Mouse (Mus musculus) C2C12 (cell line): ENCODE measurements around the gene 4930519P11Rik. TPM values are rescaled to one million over a fixed set of nuclear protein-coding genes. Genes with fewer than 3 reads are reported as not detected.

Experiments used
- H3K27me3 ChIP-seq: one replicate; pipeline ENCODE4 v1.6.1; 2011; ENCODE audit not compliant: control insufficient read depth, insufficient read depth, insufficient read length
- H3K36me3 ChIP-seq: one replicate; pipeline ENCODE4 v1.6.1; 2011; ENCODE audit not compliant: control insufficient read depth, insufficient read depth
- H3K4me3 ChIP-seq: one replicate; pipeline ENCODE4 v1.5.1; 2011; ENCODE audit warnings: mild to moderate bottlenecking, control low read depth; ENCODE audit not compliant: poor library complexity, insufficient read depth, severe bottlenecking
- H3K79me2 ChIP-seq: one replicate; pipeline ENCODE4 v1.6.1; 2011; ENCODE audit not compliant: control insufficient read depth, insufficient read depth
- H3K79me3 ChIP-seq: one replicate; pipeline ENCODE4 v1.6.1; 2011; ENCODE audit warnings: low read depth, control low read depth
- H3ac ChIP-seq: one replicate; pipeline ENCODE3; 2011; ENCODE audit warnings: low read depth; ENCODE audit not compliant: control insufficient read depth, insufficient read length
- CEBPB ChIP-seq: IDR thresholded peaks from one replicate; pipeline ENCODE4 v1.6.1; 2011; ENCODE audit warnings: low read depth, mild to moderate bottlenecking, control low read depth, moderate library complexity
- CTCF ChIP-seq: IDR thresholded peaks from one replicate; pipeline ENCODE4 v1.5.1; 2011; ENCODE audit not compliant: control insufficient read depth, insufficient read depth, insufficient read length
- FOSL1 ChIP-seq: IDR thresholded peaks from one replicate; pipeline ENCODE4 v1.8.0; 2011; ENCODE audit warnings: mild to moderate bottlenecking, low read length; ENCODE audit not compliant: poor library complexity, insufficient read depth, severe bottlenecking
- MAX ChIP-seq: IDR thresholded peaks from one replicate; pipeline ENCODE4 v1.6.1; 2011; ENCODE audit warnings: mild to moderate bottlenecking, control low read depth
- MYOD1 ChIP-seq: IDR thresholded peaks from one replicate; pipeline ENCODE4 v1.6.1; 2011; ENCODE audit warnings: low read depth; ENCODE audit not compliant: control insufficient read depth, insufficient read length
- MYOG ChIP-seq: IDR thresholded peaks from one replicate; pipeline ENCODE4 v1.6.1; 2011; ENCODE audit not compliant: control insufficient read depth, insufficient read length; ENCODE audit errors: extremely low read depth
- USF1 ChIP-seq: IDR thresholded peaks from one replicate; pipeline ENCODE4 v1.6.1; 2011; ENCODE audit warnings: low read depth, mild to moderate bottlenecking, control low read depth, moderate library complexity
- polyA plus RNA-seq: library from polyadenylated mRNA; unstranded; fragments of >200 nt; fragmentation: generic; extraction: Trizol; gene quantifications from one replicate; pipeline ENCODE4 v1.2.1, GENCODE M21; 2012; ENCODE audit warnings: missing spikeins

The 4930519P11Rik gene
- polyA plus RNA-seq, 1 experiment: 0.08 TPM

- peaks cover 41% of the 10 kb centered on the region for H3K79me2 ChIP-seq
- H3K4me3 ChIP-seq: no peak overlapping the region
- H3K36me3 ChIP-seq: peaks cover 8% of the 10 kb centered on the region
- TF ChIP-seq CTCF (no peak), MYOD1 (no peak), CEBPB (no peak), FOSL1 (no peak), MYOG (no peak)
- peaks cover 9% of the 10 kb centered on the region for H3K27me3 ChIP-seq
- no peak overlapping the region for H3ac ChIP-seq
- peaks cover 29% of the 10 kb centered on the region for H3K79me3 ChIP-seq
Measured at GRCm38 (mm10) chr2:154655878-154656414, 42.7 kb upstream of the 4930519P11Rik start.

DNA sequence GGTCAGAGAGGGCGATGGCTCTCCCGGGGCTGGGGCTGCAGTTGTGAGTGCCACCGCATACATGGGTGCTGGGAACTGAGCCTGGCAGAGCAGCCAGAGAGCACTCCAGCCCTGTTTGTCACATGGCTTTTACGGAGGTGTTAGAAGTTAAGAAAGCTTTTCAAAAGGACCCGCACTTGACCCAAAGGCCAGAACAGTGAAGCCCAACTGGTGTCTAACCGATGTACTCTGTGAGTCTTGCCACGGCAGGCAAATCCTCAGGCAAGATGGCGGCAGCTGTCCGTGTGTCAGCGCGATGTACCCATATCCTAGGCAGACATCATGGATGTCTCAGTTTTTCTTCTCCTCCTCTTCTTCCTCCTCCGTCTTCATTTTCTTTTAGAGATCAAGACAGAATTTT, 41.7 kb upstream of the 4930519P11Rik start:
- Histone ChIP-seq H3K36me3 (no peaks in the 10 kb centered on the region), H3K79me2 (peaks cover 31% of the 10 kb centered on the region), H3ac (no peak overlapping the region), H3K79me3 (peaks cover 22% of the 10 kb centered on the region), H3K4me3 (no peak overlapping the region), H3K27me3 (peaks cover 9% of the 10 kb centered on the region)
- no peak for TF ChIP-seq MYOG
- no peak for TF ChIP-seq MAX
- no peak for TF ChIP-seq MYOD1
- no peak for TF ChIP-seq USF1
- no peak for TF ChIP-seq CEBPB
- no peak for TF ChIP-seq FOSL1

DNA sequence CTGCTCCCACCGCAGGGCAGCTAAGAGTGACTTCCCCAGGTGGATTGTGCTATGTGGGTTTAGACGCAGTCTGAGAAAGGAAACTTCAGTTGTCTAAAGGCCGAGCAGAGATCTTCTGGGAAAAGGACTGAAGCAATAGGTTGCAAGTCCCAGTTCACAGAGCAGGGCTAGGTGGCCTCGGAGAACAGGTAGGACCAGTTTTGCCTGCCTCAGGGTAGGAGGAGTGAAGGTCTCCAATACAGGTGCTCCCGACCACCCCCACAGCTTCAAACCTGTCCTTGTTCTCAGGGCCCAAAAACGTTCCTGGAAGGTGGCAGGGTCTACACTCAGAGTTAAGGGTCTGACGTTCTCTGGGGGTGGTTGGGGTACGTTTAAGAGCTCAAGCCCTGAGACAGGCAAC, 38.1 kb upstream of the 4930519P11Rik start, which contains the start of gene Chmp4b:
Chmp4b (plus strand) TSS at position 343 of the 400 bp plus-strand sequence.
- TF ChIP-seq CTCF (no peak), CEBPB (no peak), MAX (no peak), MYOD1 (no peak), MYOG (no peak), USF1 (no peak)
- H3K36me3 ChIP-seq: no peaks in the 10 kb centered on the region
- no peak within 1 kb of the TSS for H3ac ChIP-seq
- H3K79me2 ChIP-seq: no peaks in the 10 kb centered on the region
- no peak within 1 kb of the TSS for H3K4me3 ChIP-seq
- H3K79me3 ChIP-seq: no peaks in the 10 kb centered on the region
- H3K27me3 ChIP-seq: peaks cover 9% of the 10 kb centered on the region

- no peak overlapping the region for H3ac ChIP-seq
- H3K79me2 ChIP-seq: no peaks in the 10 kb centered on the region
- H3K79me3 ChIP-seq: no peaks in the 10 kb centered on the region
- no peak for TF ChIP-seq CTCF
- TF ChIP-seq MAX: no peak
- TF ChIP-seq USF1: no peak
- TF ChIP-seq CEBPB: no peak
- TF ChIP-seq MYOG: no peak
- TF ChIP-seq MYOD1: no peak
- no peak for TF ChIP-seq FOSL1
- no peaks in the 10 kb centered on the region for H3K36me3 ChIP-seq
- H3K4me3 ChIP-seq: no peak overlapping the region
- peaks cover 9% of the 10 kb centered on the region for H3K27me3 ChIP-seq
Measured at GRCm38 (mm10) chr2:154650404-154650803, 37.2 kb upstream of the 4930519P11Rik start.

DNA sequence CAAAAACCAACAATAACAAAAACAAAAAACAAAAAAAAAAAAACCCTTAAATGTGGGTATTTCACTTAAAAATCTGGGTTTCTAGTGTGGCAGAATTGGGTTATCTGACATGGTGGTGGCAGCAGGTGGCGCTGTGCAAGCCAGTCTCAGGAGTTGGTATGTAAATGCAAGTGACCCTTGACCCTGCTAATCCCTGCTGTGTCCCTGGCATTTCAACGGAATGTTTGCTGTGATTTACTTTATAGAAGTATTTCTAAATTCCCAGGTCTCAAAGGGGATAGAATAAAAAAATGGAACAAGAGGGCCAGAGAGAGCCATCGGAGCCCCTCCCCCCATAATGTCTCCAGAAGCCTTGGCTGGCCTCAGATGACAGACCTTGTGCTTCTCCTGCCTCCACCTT, 34.8 kb upstream of the 4930519P11Rik start:
- TF ChIP-seq CEBPB (no peak), CTCF (peak; percentile 3)

GRCm38 (mm10) chr2:154646634-154647033, 33.4 kb upstream of the 4930519P11Rik start:
- Histone ChIP-seq H3K79me2 (no peaks in the 10 kb centered on the region), H3ac (no peak overlapping the region), H3K27me3 (peaks cover 4% of the 10 kb centered on the region), H3K79me3 (no peaks in the 10 kb centered on the region), H3K36me3 (no peaks in the 10 kb centered on the region), H3K4me3 (no peak overlapping the region)
- TF ChIP-seq FOSL1: no peak
- no peak for TF ChIP-seq MYOD1
- no peak for TF ChIP-seq CTCF
- TF ChIP-seq MAX: no peak
- no peak for TF ChIP-seq MYOG
- no peak for TF ChIP-seq CEBPB

More for the DNA sequence above, 34.8 kb upstream of the 4930519P11Rik start:
- Histone ChIP-seq H3ac (no peak overlapping the region), H3K4me3 (no peak overlapping the region), H3K27me3 (peaks cover 9% of the 10 kb centered on the region), H3K79me3 (no peaks in the 10 kb centered on the region), H3K79me2 (no peaks in the 10 kb centered on the region), H3K36me3 (no peaks in the 10 kb centered on the region)
